Mouse (Mus musculus) fibroblast of lung, adult 2 months (primary cell): Measurements from ENCODE around the gene D5Ertd579e.

Experiments used
- DNase-seq: peaks from one replicate; pipeline ENCODE4 v3.0.0-alpha.2; 2011; ENCODE audit warnings: low read depth

D5Ertd579e gene

GRCm38 (mm10) chr5:36720219-36720618 lies 24.4 kb upstream of the D5Ertd579e start:
- DNase-seq, result no peak

GRCm38 (mm10) chr5:36719601-36720000 lies 23.8 kb upstream of the D5Ertd579e start:
- DNase-seq, result no peak

GRCm38 (mm10) chr5:36719135-36719534 lies 23.3 kb upstream of the D5Ertd579e start:
- no peak for DNase-seq

GRCm38 (mm10) chr5:36717889-36718288 lies 22.1 kb upstream of the D5Ertd579e start:
- DNase-seq, result no peak

GRCm38 (mm10) chr5:36716816-36717215 lies 21.0 kb upstream of the D5Ertd579e start:
- DNase-seq, result no peak

GRCm38 (mm10) chr5:36714832-36715231 lies 19.0 kb upstream of the D5Ertd579e start:
- DNase-seq, result peak; percentile 75

GRCm38 (mm10) chr5:36713693-36714092 lies 17.9 kb upstream of the D5Ertd579e start:
- no peak for DNase-seq

- DNase-seq, result peak; percentile 93
These were observed 17.0 kb upstream of the D5Ertd579e start for GRCm38 (mm10) chr5:36712553-36713534.

- DNase-seq, result no peak
These were observed 16.0 kb upstream of the D5Ertd579e start for GRCm38 (mm10) chr5:36711863-36712262.

GRCm38 (mm10) chr5:36705792-36706191 lies 10.0 kb upstream of the D5Ertd579e start:
- DNase-seq, result no peak

GRCm38 (mm10) chr5:36705390-36705789 lies 9.6 kb upstream of the D5Ertd579e start:
- DNase-seq, result no peak

GRCm38 (mm10) chr5:36704684-36705083 lies 8.9 kb upstream of the D5Ertd579e start:
- no peak for DNase-seq

GRCm38 (mm10) chr5:36700939-36701620 lies 5.3 kb upstream of the D5Ertd579e start:
- no peak for DNase-seq

GRCm38 (mm10) chr5:36698689-36699088 lies 2.9 kb upstream of the D5Ertd579e start:
- DNase-seq, result no peak

GRCm38 (mm10) chr5:36698067-36698670 lies 2.3 kb upstream of the D5Ertd579e start:
- no peak for DNase-seq

- DNase-seq, result no peak
These were observed 878 bp upstream of the D5Ertd579e start for GRCm38 (mm10) chr5:36696504-36697300.

- DNase-seq, result no peak
These were observed 819 bp downstream of the D5Ertd579e start for GRCm38 (mm10) chr5:36695005-36695404.

GRCm38 (mm10) chr5:36693651-36694050 lies 2.2 kb downstream of the D5Ertd579e start:
- no peak for DNase-seq

- no peak for DNase-seq
These were observed 4.4 kb downstream of the D5Ertd579e start for GRCm38 (mm10) chr5:36691423-36691822.

GRCm38 (mm10) chr5:36685170-36685569 lies 10.7 kb downstream of the D5Ertd579e start:
- DNase-seq, result no peak

GRCm38 (mm10) chr5:36683586-36683985 lies 12.2 kb downstream of the D5Ertd579e start:
- no peak for DNase-seq

- DNase-seq, result no peak
These were observed 14.6 kb downstream of the D5Ertd579e start for GRCm38 (mm10) chr5:36681219-36681618.
